Mouse (Mus musculus) midbrain, embryonic 16.5 days (tissue): ENCODE data around the gene Spa17. TPM values are rescaled to one million over a fixed set of nuclear protein-coding genes. Genes with fewer than 3 reads are reported as not detected.

Experiments used
- ATAC-seq: fragments of 200-750 bp; cut with Nextera tagmentation; 2 replicates; pipeline ENCODE4 v1.8.0; 2017; ENCODE audit warnings: moderate TSS enrichment
- H3K27ac ChIP-seq: fragments of 300-500 bp; sonication (generic); 2 replicates; pipeline ENCODE4 v1.5.1; 2014; ENCODE audit warnings: mild to moderate bottlenecking, low read length, mixed read lengths
- H3K27me3 ChIP-seq: fragments of 300-500 bp; sonication (generic); 2 replicates; pipeline ENCODE4 v1.6.1; 2014; ENCODE audit warnings: low read depth, low read length, mixed read lengths; ENCODE audit not compliant: control insufficient read depth, insufficient read depth
- H3K36me3 ChIP-seq: fragments of 300-500 bp; sonication (generic); 2 replicates; pipeline ENCODE4 v1.6.1; 2014; ENCODE audit warnings: mild to moderate bottlenecking, low read length, moderate library complexity, mixed read lengths; ENCODE audit not compliant: control insufficient read depth, insufficient read depth
- H3K4me1 ChIP-seq: fragments of 300-500 bp; sonication (generic); 2 replicates; pipeline ENCODE4 v1.6.1; 2014; ENCODE audit warnings: mild to moderate bottlenecking, low read length, mixed read lengths; ENCODE audit not compliant: control insufficient read depth, insufficient read depth
- H3K4me2 ChIP-seq: fragments of 300-500 bp; sonication (generic); 2 replicates; pipeline ENCODE4 v1.6.1; 2014; ENCODE audit warnings: mild to moderate bottlenecking, low read length, mixed read lengths
- H3K4me3 ChIP-seq: fragments of 300-500 bp; sonication (generic); 2 replicates; pipeline ENCODE4 v1.5.1; 2014; ENCODE audit warnings: low read depth, mild to moderate bottlenecking, low read length, moderate library complexity, mixed read lengths
- H3K9ac ChIP-seq: fragments of 300-500 bp; sonication (generic); 2 replicates; pipeline ENCODE4 v1.6.1; 2014; ENCODE audit warnings: low read depth, low read length, mixed read lengths
- H3K9me3 ChIP-seq: fragments of 300-500 bp; sonication (generic); replicated peaks from 2 replicates; pipeline ENCODE4 v1.6.1; 2014; ENCODE audit warnings: mild to moderate bottlenecking, low read length, mixed read lengths; ENCODE audit not compliant: control insufficient read depth, poor library complexity, severe bottlenecking
- WGBS: fragments of 180-500 bp; shearing (Covaris S2); extraction: QIAGEN DNeasy Blood & Tissue Kit; methylation state at CpG from one replicate; pipeline ENCODE4 v1.1.7; 2014; 5-methylcytosine and 5-hydroxymethylcytosine counted together
- polyA plus RNA-seq: library from polyadenylated mRNA; unstranded; fragments of >200 nt; fragmentation: Nextera tagmentation; extraction: Ambion mirVana; gene quantifications from 2 replicates; pipeline ENCODE4 v1.2.1, GENCODE M21; 2015

Gene Spa17
- polyA plus RNA-seq, 1 experiment from 2014 or later, result 9.0 TPM

DNA sequence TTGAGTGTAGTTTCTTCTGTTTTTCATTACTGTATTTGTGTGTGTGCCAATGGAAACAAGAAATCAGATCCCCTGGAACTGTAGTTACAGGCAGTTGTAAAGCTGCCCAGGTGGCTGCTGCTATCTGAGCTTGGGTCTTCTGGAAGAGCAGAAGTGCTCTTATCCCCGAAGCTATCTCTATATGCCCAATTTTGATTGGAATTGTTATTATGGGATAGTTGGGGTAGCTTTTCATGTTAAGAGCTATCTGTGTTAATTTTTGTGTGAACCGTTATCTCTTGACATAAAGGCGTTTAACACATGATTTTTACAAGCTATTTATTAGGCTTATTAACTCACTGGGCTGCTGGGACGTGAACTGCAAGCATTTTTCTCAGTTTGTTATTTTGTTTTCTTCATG, 4.0 kb downstream of the Spa17 start:
- ATAC-seq, result no peak
- no peak overlapping the region for H3K9ac ChIP-seq
- peaks cover 5% of the 10 kb centered on the region for H3K4me1 ChIP-seq
- H3K4me3 ChIP-seq, result no peak overlapping the region
- no peaks in the 10 kb centered on the region for H3K9me3 ChIP-seq
- no peak overlapping the region for H3K27ac ChIP-seq
- 80% methylated on average over 4 of the region's 4 CpGs for WGBS
- no peaks in the 10 kb centered on the region for H3K36me3 ChIP-seq
- no peaks in the 10 kb centered on the region for H3K27me3 ChIP-seq
- H3K4me2 ChIP-seq, result no peak overlapping the region

DNA sequence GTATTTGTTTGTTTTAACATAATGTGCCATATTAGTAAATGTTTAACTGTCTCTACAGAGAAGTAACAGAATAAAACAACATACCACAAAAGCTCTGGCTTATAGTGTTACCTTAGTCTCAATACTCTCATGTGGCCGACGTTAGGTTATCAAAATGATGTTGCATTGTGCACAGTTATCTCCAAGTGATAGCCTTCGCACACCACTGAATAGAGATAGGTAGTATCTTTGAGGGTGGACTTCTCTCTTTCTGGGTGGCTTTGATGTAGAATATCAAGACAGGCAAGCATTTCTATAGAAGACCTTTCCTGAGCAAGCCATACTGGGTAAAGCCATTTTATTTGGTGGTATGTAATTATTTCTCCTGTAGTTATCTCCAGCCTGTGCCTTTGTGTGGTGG, 8.4 kb downstream of the Spa17 start:
- H3K27ac ChIP-seq, result no peak overlapping the region
- H3K27me3 ChIP-seq, result no peaks in the 10 kb centered on the region
- H3K4me2 ChIP-seq, result no peak overlapping the region
- H3K36me3 ChIP-seq, result no peaks in the 10 kb centered on the region
- WGBS, result 98% methylated on average over 3 of the region's 3 CpGs
- ATAC-seq, result no peak
- H3K4me3 ChIP-seq, result no peak overlapping the region
- H3K9me3 ChIP-seq, result no peaks in the 10 kb centered on the region
- no peaks in the 10 kb centered on the region for H3K4me1 ChIP-seq
- H3K9ac ChIP-seq, result no peak overlapping the region

DNA sequence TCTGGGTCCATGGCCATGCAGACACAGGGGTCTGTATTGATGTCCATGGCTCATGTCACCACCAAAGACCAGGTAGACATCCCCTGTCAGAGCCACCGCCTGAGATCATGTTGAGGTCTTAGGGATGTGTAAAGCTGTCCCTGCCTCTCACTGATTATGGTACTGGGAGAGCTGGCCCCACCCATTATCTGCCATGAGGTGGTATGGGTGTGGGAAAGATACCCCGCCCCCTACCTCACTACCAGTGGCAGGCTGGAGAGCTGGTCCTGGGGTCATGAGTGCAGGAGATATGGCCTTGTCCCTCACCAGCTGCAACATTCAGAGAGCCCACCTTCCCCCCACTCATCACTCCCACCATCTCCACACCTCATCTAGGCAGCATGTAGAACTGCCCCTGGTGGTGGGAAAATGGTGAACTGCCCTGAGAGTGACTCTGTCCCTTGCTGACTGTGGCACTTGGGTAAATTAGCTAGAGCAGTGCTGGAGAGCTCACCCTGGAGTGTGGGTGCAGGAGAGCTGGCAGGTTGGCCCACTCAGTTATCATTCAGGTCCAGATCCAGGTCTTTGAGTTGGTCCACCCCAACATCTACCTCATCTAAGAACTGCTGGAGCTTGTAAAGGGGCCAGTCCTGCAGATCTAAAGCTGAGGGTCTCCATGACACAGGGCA, 12.8 kb downstream of the Spa17 start:
- no peak overlapping the region for H3K27ac ChIP-seq
- no peaks in the 10 kb centered on the region for H3K4me1 ChIP-seq
- H3K4me2 ChIP-seq, result no peak overlapping the region
- no peak for ATAC-seq
- no peaks in the 10 kb centered on the region for H3K36me3 ChIP-seq
- H3K9ac ChIP-seq, result no peak overlapping the region
- WGBS, result 95% methylated on average over 2 of the region's 2 CpGs
- H3K4me3 ChIP-seq, result no peak overlapping the region
- no peaks in the 10 kb centered on the region for H3K27me3 ChIP-seq
- no peaks in the 10 kb centered on the region for H3K9me3 ChIP-seq

DNA sequence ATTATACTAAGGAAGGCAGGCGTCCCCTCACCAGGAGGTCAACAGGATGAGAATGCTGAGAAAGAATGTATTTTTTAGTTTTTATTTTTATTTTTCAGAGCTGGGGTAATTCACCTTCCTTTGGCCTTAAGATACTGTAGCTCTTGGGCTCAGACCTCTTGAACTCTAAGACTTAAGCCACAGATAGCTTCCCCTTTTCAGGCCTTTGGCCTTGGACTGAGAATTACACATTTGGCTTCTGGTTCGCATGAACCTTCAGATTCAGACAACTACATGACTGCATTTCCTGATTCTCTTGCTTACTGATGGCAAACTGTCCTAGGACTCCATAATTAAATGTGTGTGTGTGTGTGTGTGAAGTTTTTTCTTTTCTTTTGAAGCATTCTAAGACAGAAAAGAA, 14.9 kb downstream of the Spa17 start:
- no peaks in the 10 kb centered on the region for H3K36me3 ChIP-seq
- ATAC-seq, result no peak
- H3K27me3 ChIP-seq, result no peaks in the 10 kb centered on the region
- H3K9ac ChIP-seq, result no peak overlapping the region
- no peaks in the 10 kb centered on the region for H3K9me3 ChIP-seq
- H3K4me2 ChIP-seq, result no peak overlapping the region
- H3K27ac ChIP-seq, result no peak overlapping the region
- no peak overlapping the region for H3K4me3 ChIP-seq
- WGBS, result 94% methylated on average over 2 of the region's 2 CpGs
- no peaks in the 10 kb centered on the region for H3K4me1 ChIP-seq

DNA sequence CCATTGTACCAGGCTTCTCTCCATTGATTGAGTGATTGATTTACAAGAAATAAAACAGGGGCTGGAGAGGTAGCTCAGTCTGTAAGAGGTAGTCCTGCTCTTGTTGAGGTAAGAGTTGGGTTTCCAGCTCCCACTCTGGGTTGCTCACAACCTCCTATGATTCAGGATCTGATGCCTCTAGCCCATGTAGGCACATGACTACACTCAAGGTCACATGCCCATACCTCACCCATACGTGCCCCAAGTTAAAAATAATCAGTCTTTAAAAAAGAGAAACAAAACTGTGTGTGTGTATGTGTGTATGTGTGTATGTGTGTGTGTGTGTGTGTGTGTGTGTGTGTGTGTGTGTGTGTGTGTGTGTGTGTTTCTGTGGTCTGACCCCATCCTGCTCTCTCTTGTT, 18.0 kb downstream of the Spa17 start:
- Histone ChIP-seq H3K4me1 (no peaks in the 10 kb centered on the region), H3K9ac (no peak overlapping the region), H3K9me3 (no peaks in the 10 kb centered on the region), H3K36me3 (no peaks in the 10 kb centered on the region), H3K27me3 (no peaks in the 10 kb centered on the region), H3K27ac (no peak overlapping the region), H3K4me2 (no peak overlapping the region), H3K4me3 (no peak overlapping the region)
- ATAC-seq, result no peak
- WGBS, result 88% methylated on average over 1 of the region's 1 CpGs

DNA sequence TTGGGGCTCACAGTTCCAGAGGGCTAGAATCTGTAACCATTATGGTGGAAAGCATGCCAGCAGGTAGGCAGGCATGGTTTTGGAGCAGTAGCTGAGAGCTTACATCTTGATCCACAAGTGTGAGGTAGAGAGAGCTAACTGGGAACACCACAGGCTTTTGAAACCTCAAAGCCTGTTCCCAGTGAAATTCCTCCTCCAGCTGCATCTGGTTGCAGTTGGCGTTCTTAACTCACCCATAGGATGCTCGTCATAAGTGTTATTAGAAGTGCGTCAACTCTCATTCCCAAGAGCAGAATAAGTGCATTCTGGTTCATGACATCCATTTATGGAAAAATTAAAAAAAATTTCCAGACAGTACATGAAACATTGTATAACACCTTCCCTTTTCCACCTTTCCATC, 19.8 kb downstream of the Spa17 start:
- H3K9me3 ChIP-seq, result no peaks in the 10 kb centered on the region
- no peak overlapping the region for H3K4me2 ChIP-seq
- H3K36me3 ChIP-seq, result no peaks in the 10 kb centered on the region
- WGBS, result 93% methylated on average over 3 of the region's 3 CpGs
- H3K4me1 ChIP-seq, result no peaks in the 10 kb centered on the region
- H3K27ac ChIP-seq, result no peak overlapping the region
- no peak for ATAC-seq
- H3K4me3 ChIP-seq, result no peak overlapping the region
- no peaks in the 10 kb centered on the region for H3K27me3 ChIP-seq
- no peak overlapping the region for H3K9ac ChIP-seq

DNA sequence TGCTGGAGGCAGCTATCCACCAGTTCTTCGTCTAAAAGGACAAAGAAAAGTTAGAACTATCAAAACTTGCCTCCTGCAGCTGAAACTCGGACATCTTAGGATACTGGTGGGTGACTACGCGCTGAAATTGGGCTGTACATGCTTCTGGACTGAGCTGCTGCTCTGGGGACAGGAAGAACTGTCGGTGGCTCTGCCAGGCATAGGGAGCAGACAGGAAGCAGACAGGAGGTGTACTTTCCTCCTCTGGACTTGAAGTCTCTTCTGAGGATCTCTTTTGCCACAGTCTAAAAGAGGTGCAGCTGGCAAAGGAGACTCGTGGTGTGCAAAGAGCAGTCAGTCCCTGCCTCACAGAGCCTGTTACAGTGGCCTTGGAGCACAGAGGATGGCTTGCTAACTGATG, 20.9 kb downstream of the Spa17 start:
- Histone ChIP-seq H3K4me2 (no peak overlapping the region), H3K4me3 (no peak overlapping the region), H3K9ac (no peak overlapping the region), H3K27me3 (no peaks in the 10 kb centered on the region), H3K36me3 (no peaks in the 10 kb centered on the region), H3K27ac (no peak overlapping the region), H3K9me3 (no peaks in the 10 kb centered on the region), H3K4me1 (no peaks in the 10 kb centered on the region)
- ATAC-seq, result no peak
- 59% methylated on average over 6 of the region's 6 CpGs for WGBS

DNA sequence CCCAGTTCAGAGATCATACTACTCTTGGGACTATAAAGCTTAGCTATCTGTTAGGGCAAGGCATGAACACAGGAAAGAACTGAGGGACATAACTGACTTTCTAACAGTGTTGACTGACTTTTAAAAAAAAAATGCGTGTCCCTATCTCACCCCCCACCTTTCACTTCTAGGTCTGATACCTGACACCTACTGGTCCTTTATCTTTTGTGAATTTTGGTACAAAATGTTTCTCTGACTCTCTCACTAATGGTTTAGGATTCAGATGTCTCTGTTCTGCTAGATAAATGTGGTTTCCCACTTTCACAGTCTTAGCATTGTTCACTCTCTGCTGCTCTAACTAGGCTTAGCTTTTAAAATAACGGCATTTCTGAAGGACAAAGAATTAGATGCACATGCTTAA, 21.5 kb downstream of the Spa17 start:
- Histone ChIP-seq H3K9ac (no peak overlapping the region), H3K27me3 (no peaks in the 10 kb centered on the region), H3K9me3 (no peaks in the 10 kb centered on the region), H3K4me3 (no peak overlapping the region), H3K36me3 (no peaks in the 10 kb centered on the region), H3K4me2 (no peak overlapping the region), H3K4me1 (no peaks in the 10 kb centered on the region), H3K27ac (no peak overlapping the region)
- WGBS, result 76% methylated on average over 2 of the region's 2 CpGs
- no peak for ATAC-seq

DNA sequence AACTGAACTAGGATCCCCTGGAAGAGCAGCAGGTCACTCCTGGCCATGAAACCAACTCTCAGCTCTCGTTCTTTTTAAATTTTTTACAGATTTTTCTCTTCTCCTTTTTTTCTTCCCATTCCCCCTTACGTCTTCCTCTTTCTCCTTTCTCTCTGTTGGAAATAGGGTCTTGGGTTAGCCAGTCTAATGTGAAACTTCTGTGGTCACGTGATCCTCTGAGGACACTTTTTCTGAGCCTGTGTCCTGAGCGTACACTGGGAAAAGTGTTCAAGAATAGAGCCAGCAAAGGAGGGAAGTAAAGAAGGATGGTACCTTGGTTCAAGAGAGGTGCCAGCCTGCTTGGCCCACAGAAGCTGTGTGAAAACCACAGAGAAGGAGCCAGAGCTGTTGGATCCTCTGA, 23.1 kb downstream of the Spa17 start:
- Histone ChIP-seq H3K4me1 (no peaks in the 10 kb centered on the region), H3K9ac (no peak overlapping the region), H3K9me3 (no peaks in the 10 kb centered on the region), H3K27me3 (no peaks in the 10 kb centered on the region), H3K4me2 (no peak overlapping the region), H3K36me3 (no peaks in the 10 kb centered on the region), H3K4me3 (no peak overlapping the region), H3K27ac (no peak overlapping the region)
- ATAC-seq, result no peak
- WGBS, result 88% methylated on average over 4 of the region's 4 CpGs
